Mouse (Mus musculus): Measurements from ENCODE around the gene Sohlh2. TPM values are rescaled to one million over a fixed set of nuclear protein-coding genes. Genes with fewer than 3 reads are reported as not detected.

Gene Sohlh2
- polyA plus RNA-seq, 1 experiment from 2014 or later = 0.09 TPM

- no peaks in the 10 kb centered on the region for H3K27me3 ChIP-seq (ENCODE audit: control insufficient read depth, insufficient read depth, low read length)
- DNase-seq (ENCODE audit: low spot score) (no peak), ATAC-seq (ENCODE audit: insufficient read depth, low FRiP score, low TSS enrichment) (no peak)
- H3K4me3 ChIP-seq (ENCODE audit: low read depth, low read length) = no peak overlapping the region
- H3K36me3 ChIP-seq (ENCODE audit: control insufficient read depth, insufficient read depth, low read length) = no peaks in the 10 kb centered on the region
- no peak overlapping the region for H3K4me2 ChIP-seq (ENCODE audit: low read depth)
- WGBS = 70% methylated on average over 6 of the region's 6 CpGs
- H3K9ac ChIP-seq (ENCODE audit: low read length) = no peak overlapping the region
- no peaks in the 10 kb centered on the region for H3K9me3 ChIP-seq (ENCODE audit: control insufficient read depth, low read length)
- no peak overlapping the region for H3K27ac ChIP-seq (ENCODE audit: low read depth, low read length)
- no peaks in the 10 kb centered on the region for H3K4me1 ChIP-seq (ENCODE audit: control insufficient read depth, insufficient read depth, low read length)
These were observed 29.0 kb upstream of the Sohlh2 start for GRCm38 (mm10) chr3:55152673-55153334.

GRCm38 (mm10) chr3:55154163-55154562, 27.7 kb upstream of the Sohlh2 start:
- ATAC-seq (ENCODE audit: insufficient read depth, low FRiP score, low TSS enrichment) (no peak), DNase-seq (ENCODE audit: low spot score) (no peak)
- Histone ChIP-seq H3K9ac (ENCODE audit: low read length) (no peak overlapping the region), H3K4me1 (ENCODE audit: control insufficient read depth, insufficient read depth, low read length) (no peaks in the 10 kb centered on the region), H3K27ac (ENCODE audit: low read depth, low read length) (no peak overlapping the region), H3K9me3 (ENCODE audit: control insufficient read depth, low read length) (no peaks in the 10 kb centered on the region), H3K4me2 (ENCODE audit: low read depth) (no peak overlapping the region), H3K27me3 (ENCODE audit: control insufficient read depth, insufficient read depth, low read length) (no peaks in the 10 kb centered on the region), H3K36me3 (ENCODE audit: control insufficient read depth, insufficient read depth, low read length) (no peaks in the 10 kb centered on the region), H3K4me3 (ENCODE audit: low read depth, low read length) (no peak overlapping the region)
- whole genome bisulfite sequencing = 92% methylated on average over 7 of the region's 7 CpGs

- H3K4me1 ChIP-seq (ENCODE audit: control insufficient read depth, insufficient read depth, low read length) = no peaks in the 10 kb centered on the region
- no peaks in the 10 kb centered on the region for H3K9me3 ChIP-seq (ENCODE audit: control insufficient read depth, low read length)
- H3K27ac ChIP-seq (ENCODE audit: low read depth, low read length) = no peak overlapping the region
- H3K27me3 ChIP-seq (ENCODE audit: control insufficient read depth, insufficient read depth, low read length) = no peaks in the 10 kb centered on the region
- H3K4me3 ChIP-seq (ENCODE audit: low read depth, low read length) = no peak overlapping the region
- 67% methylated on average over 5 of the region's 5 CpGs for WGBS
- H3K9ac ChIP-seq (ENCODE audit: low read length) = no peak overlapping the region
- DNase-seq (ENCODE audit: low spot score) = no peak
- H3K4me2 ChIP-seq (ENCODE audit: low read depth) = no peak overlapping the region
- no peaks in the 10 kb centered on the region for H3K36me3 ChIP-seq (ENCODE audit: control insufficient read depth, insufficient read depth, low read length)
- ATAC-seq (ENCODE audit: insufficient read depth, low FRiP score, low TSS enrichment) = no peak
These were observed 24.4 kb upstream of the Sohlh2 start for GRCm38 (mm10) chr3:55157413-55157812.

GRCm38 (mm10) chr3:55161144-55161543, 20.7 kb upstream of the Sohlh2 start:
- no peaks in the 10 kb centered on the region for H3K4me1 ChIP-seq (ENCODE audit: control insufficient read depth, insufficient read depth, low read length)
- H3K27ac ChIP-seq (ENCODE audit: low read depth, low read length) = no peak overlapping the region
- no peak overlapping the region for H3K4me3 ChIP-seq (ENCODE audit: low read depth, low read length)
- DNase-seq (ENCODE audit: low spot score) (no peak), ATAC-seq (ENCODE audit: insufficient read depth, low FRiP score, low TSS enrichment) (no peak)
- H3K27me3 ChIP-seq (ENCODE audit: control insufficient read depth, insufficient read depth, low read length) = no peaks in the 10 kb centered on the region
- H3K9ac ChIP-seq (ENCODE audit: low read length) = no peak overlapping the region
- H3K9me3 ChIP-seq (ENCODE audit: control insufficient read depth, low read length) = no peaks in the 10 kb centered on the region
- WGBS = 74% methylated on average over 7 of the region's 7 CpGs
- no peaks in the 10 kb centered on the region for H3K36me3 ChIP-seq (ENCODE audit: control insufficient read depth, insufficient read depth, low read length)
- no peak overlapping the region for H3K4me2 ChIP-seq (ENCODE audit: low read depth)

GRCm38 (mm10) chr3:55163510-55163909, 18.3 kb upstream of the Sohlh2 start:
- Histone ChIP-seq H3K9ac (ENCODE audit: low read length) (no peak overlapping the region), H3K4me2 (ENCODE audit: low read depth) (no peak overlapping the region), H3K9me3 (ENCODE audit: control insufficient read depth, low read length) (no peaks in the 10 kb centered on the region), H3K36me3 (ENCODE audit: control insufficient read depth, insufficient read depth, low read length) (no peaks in the 10 kb centered on the region), H3K4me1 (ENCODE audit: control insufficient read depth, insufficient read depth, low read length) (no peaks in the 10 kb centered on the region), H3K27ac (ENCODE audit: low read depth, low read length) (no peak overlapping the region), H3K4me3 (ENCODE audit: low read depth, low read length) (no peak overlapping the region), H3K27me3 (ENCODE audit: control insufficient read depth, insufficient read depth, low read length) (no peaks in the 10 kb centered on the region)
- DNase-seq (ENCODE audit: low spot score) (no peak), ATAC-seq (ENCODE audit: insufficient read depth, low FRiP score, low TSS enrichment) (no peak)
- 85% methylated on average over 4 of the region's 4 CpGs for WGBS

- DNase-seq (ENCODE audit: low spot score) (no peak), ATAC-seq (ENCODE audit: insufficient read depth, low FRiP score, low TSS enrichment) (no peak)
- no peaks in the 10 kb centered on the region for H3K9me3 ChIP-seq (ENCODE audit: control insufficient read depth, low read length)
- 77% methylated on average over 3 of the region's 3 CpGs for WGBS
- H3K27ac ChIP-seq (ENCODE audit: low read depth, low read length) = no peak overlapping the region
- H3K27me3 ChIP-seq (ENCODE audit: control insufficient read depth, insufficient read depth, low read length) = no peaks in the 10 kb centered on the region
- no peaks in the 10 kb centered on the region for H3K4me1 ChIP-seq (ENCODE audit: control insufficient read depth, insufficient read depth, low read length)
- no peak overlapping the region for H3K4me3 ChIP-seq (ENCODE audit: low read depth, low read length)
- no peaks in the 10 kb centered on the region for H3K36me3 ChIP-seq (ENCODE audit: control insufficient read depth, insufficient read depth, low read length)
- H3K9ac ChIP-seq (ENCODE audit: low read length) = no peak overlapping the region
- no peak overlapping the region for H3K4me2 ChIP-seq (ENCODE audit: low read depth)
These were observed 9.3 kb upstream of the Sohlh2 start for GRCm38 (mm10) chr3:55172478-55172877.

GRCm38 (mm10) chr3:55177271-55177670, 4.6 kb upstream of the Sohlh2 start:
- Histone ChIP-seq H3K27ac (ENCODE audit: low read depth, low read length) (no peak overlapping the region), H3K9ac (ENCODE audit: low read length) (no peak overlapping the region), H3K36me3 (ENCODE audit: control insufficient read depth, insufficient read depth, low read length) (no peaks in the 10 kb centered on the region), H3K9me3 (ENCODE audit: control insufficient read depth, low read length) (0 out of 2 replicates have a peak, but pooled peaks cover 3% of the 10 kb centered on the region), H3K4me3 (ENCODE audit: low read depth, low read length) (no peak overlapping the region), H3K27me3 (ENCODE audit: control insufficient read depth, insufficient read depth, low read length) (no peaks in the 10 kb centered on the region), H3K4me1 (ENCODE audit: control insufficient read depth, insufficient read depth, low read length) (no peaks in the 10 kb centered on the region), H3K4me2 (ENCODE audit: low read depth) (no peak overlapping the region)
- 55% methylated on average over 6 of the region's 6 CpGs for WGBS
- ATAC-seq (ENCODE audit: insufficient read depth, low FRiP score, low TSS enrichment) (no peak), DNase-seq (ENCODE audit: low spot score) (no peak)

GRCm38 (mm10) chr3:55191668-55192067, 9.8 kb downstream of the Sohlh2 start:
- 83% methylated on average over 4 of the region's 4 CpGs for WGBS
- DNase-seq (ENCODE audit: low spot score) = no peak
- H3K4me1 ChIP-seq (ENCODE audit: control insufficient read depth, insufficient read depth, low read length) = no peaks in the 10 kb centered on the region
- no peaks in the 10 kb centered on the region for H3K9me3 ChIP-seq (ENCODE audit: control insufficient read depth, low read length)
- H3K4me3 ChIP-seq (ENCODE audit: low read depth, low read length) = no peak overlapping the region
- no peak overlapping the region for H3K4me2 ChIP-seq (ENCODE audit: low read depth)
- no peaks in the 10 kb centered on the region for H3K27me3 ChIP-seq (ENCODE audit: control insufficient read depth, insufficient read depth, low read length)
- no peak overlapping the region for H3K9ac ChIP-seq (ENCODE audit: low read length)
- H3K27ac ChIP-seq (ENCODE audit: low read depth, low read length) = no peak overlapping the region
- no peak for ATAC-seq (ENCODE audit: insufficient read depth, low FRiP score, low TSS enrichment)
- no peaks in the 10 kb centered on the region for H3K36me3 ChIP-seq (ENCODE audit: control insufficient read depth, insufficient read depth, low read length)

GRCm38 (mm10) chr3:55193351-55193750, 11.5 kb downstream of the Sohlh2 start:
- Histone ChIP-seq H3K4me3 (ENCODE audit: low read depth, low read length) (no peak overlapping the region), H3K27me3 (ENCODE audit: control insufficient read depth, insufficient read depth, low read length) (no peaks in the 10 kb centered on the region), H3K9ac (ENCODE audit: low read length) (no peak overlapping the region), H3K36me3 (ENCODE audit: control insufficient read depth, insufficient read depth, low read length) (no peaks in the 10 kb centered on the region), H3K4me2 (ENCODE audit: low read depth) (no peak overlapping the region), H3K9me3 (ENCODE audit: control insufficient read depth, low read length) (no peaks in the 10 kb centered on the region), H3K4me1 (ENCODE audit: control insufficient read depth, insufficient read depth, low read length) (no peaks in the 10 kb centered on the region), H3K27ac (ENCODE audit: low read depth, low read length) (no peak overlapping the region)
- ATAC-seq (ENCODE audit: insufficient read depth, low FRiP score, low TSS enrichment) (no peak), DNase-seq (ENCODE audit: low spot score) (no peak)
- 66% methylated on average over 2 of the region's 2 CpGs for WGBS
